Mouse (Mus musculus) spleen, adult 12 weeks (tissue): ENCODE data around the gene Tmem54.

ENCODE experiments used
- DNase-seq: peaks from one replicate; pipeline ENCODE4 v3.0.0; 2022; ENCODE audit warnings: low spot score

Gene Tmem54

GRCm38 (mm10) chr4:129105356-129105755 is at the start of gene Tmem54:
Gene Tmem54, plus strand, starts transcription at chr4:129105548.
- no peak for DNase-seq

- no peak for DNase-seq
These were observed 49.8 kb upstream of the Tmem54 start for GRCm38 (mm10) chr4:129055562-129055961.

GRCm38 (mm10) chr4:129057533-129058206 is 47.7 kb upstream of the Tmem54 start:
- DNase-seq = peak; percentile 95

GRCm38 (mm10) chr4:129058207-129059092 is 46.9 kb upstream of the Tmem54 start, which contains the start of gene Rnf19b:
Gene Rnf19b, plus strand, starts transcription at chr4:129058271.
- peak; percentile 57 for DNase-seq

GRCm38 (mm10) chr4:129059125-129059551 is 46.2 kb upstream of the Tmem54 start:
- DNase-seq = peak; percentile 37

GRCm38 (mm10) chr4:129059922-129060321 is 45.4 kb upstream of the Tmem54 start:
- no peak for DNase-seq

GRCm38 (mm10) chr4:129061486-129061885 is 43.9 kb upstream of the Tmem54 start:
- DNase-seq = no peak

- DNase-seq = no peak
These were observed 42.9 kb upstream of the Tmem54 start for GRCm38 (mm10) chr4:129062281-129063075.

GRCm38 (mm10) chr4:129065688-129066236 is 39.6 kb upstream of the Tmem54 start:
- no peak for DNase-seq

- no peak for DNase-seq
These were observed 37.5 kb upstream of the Tmem54 start for GRCm38 (mm10) chr4:129067638-129068415.

GRCm38 (mm10) chr4:129068848-129069247 is 36.5 kb upstream of the Tmem54 start:
- no peak for DNase-seq

- DNase-seq = no peak
These were observed 26.2 kb upstream of the Tmem54 start for GRCm38 (mm10) chr4:129079126-129079525.

GRCm38 (mm10) chr4:129081041-129081440 is 24.3 kb upstream of the Tmem54 start:
- DNase-seq = no peak

GRCm38 (mm10) chr4:129081512-129081911 is 23.8 kb upstream of the Tmem54 start:
- DNase-seq = no peak

- DNase-seq = no peak
These were observed 23.4 kb upstream of the Tmem54 start for GRCm38 (mm10) chr4:129081939-129082338.

- peak; percentile 49 for DNase-seq
These were observed 22.8 kb upstream of the Tmem54 start for GRCm38 (mm10) chr4:129082379-129083115.

- DNase-seq = no peak
These were observed 20.5 kb upstream of the Tmem54 start for GRCm38 (mm10) chr4:129084896-129085295.

GRCm38 (mm10) chr4:129086078-129086477 is 19.3 kb upstream of the Tmem54 start:
- DNase-seq = peak; percentile 55

GRCm38 (mm10) chr4:129087850-129088249 is 17.5 kb upstream of the Tmem54 start:
- no peak for DNase-seq

GRCm38 (mm10) chr4:129095276-129095675 is 10.1 kb upstream of the Tmem54 start:
- DNase-seq = no peak
